Mouse (Mus musculus): ENCODE measurements around the gene Siah1a.

Gene Siah1a

DNA sequence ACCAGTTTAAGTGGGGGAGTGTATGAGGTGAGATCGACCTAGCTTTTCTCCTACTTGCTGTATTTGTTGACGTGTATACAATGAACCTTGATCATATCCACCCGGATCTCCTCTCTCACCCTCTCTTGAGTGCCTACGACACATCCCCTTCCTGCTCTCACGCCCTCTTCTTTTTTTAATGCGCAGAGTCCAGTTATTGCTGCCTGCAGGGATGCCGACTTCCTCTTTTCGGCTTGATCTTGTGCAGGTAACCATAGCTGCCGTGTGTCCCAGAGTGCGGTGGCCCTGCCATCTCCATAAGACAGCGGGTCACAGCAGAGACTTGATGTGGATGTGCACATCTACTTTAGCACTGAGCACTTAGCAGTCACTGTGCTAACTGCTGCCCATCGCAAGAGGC is 46.3 kb downstream of the Siah1a start:
- DNase-seq = no peak

DNA sequence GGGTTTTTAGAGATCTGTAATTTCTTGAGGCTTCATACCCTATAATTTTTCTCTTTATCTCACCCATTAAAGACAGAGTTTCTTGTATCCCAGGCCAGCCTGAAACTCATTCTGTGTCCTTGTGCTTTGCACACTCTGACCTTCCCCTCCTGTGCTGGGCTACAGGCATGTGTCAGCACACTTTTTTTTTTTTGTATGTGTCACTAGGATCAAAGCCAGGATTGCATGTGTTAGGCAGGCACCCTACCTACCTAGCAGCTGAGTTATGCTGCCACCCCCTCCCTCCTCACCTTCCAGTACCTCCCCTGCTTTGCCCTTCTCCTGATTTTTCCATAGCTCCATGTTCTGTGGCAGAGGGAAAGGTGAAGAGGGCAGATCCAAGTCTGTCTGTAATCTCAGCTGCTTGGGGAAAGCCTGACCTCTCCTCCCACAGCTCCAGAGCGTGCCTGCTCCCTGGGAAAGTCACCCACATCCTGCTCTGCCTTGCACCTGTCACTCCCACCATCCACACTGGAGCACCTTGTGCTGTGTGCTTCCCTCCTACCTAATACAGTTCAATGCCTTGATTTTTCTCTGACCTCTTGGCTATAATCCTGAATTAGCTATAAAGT is 46.8 kb downstream of the Siah1a start:
- DNase-seq = no peak

DNA sequence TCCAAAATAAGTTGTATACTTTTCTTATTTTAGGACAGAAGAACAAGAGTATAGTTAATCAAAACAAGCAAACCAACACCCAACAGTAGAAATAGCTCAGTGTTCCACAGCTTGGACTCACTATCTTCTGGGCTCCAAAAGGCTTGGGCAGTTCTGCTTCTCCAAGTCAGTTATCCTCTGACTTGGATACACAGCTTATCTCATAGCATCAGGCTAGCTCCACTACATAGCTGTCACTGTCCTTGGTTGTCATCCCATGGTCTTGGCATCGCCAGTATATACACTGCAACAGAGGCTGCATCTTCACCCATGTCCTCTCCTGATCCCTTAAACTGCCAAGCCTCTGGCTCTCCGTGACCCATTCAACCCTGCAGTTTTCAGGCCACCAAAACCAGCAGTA is 50.0 kb downstream of the Siah1a start:
- no peak for DNase-seq

DNA sequence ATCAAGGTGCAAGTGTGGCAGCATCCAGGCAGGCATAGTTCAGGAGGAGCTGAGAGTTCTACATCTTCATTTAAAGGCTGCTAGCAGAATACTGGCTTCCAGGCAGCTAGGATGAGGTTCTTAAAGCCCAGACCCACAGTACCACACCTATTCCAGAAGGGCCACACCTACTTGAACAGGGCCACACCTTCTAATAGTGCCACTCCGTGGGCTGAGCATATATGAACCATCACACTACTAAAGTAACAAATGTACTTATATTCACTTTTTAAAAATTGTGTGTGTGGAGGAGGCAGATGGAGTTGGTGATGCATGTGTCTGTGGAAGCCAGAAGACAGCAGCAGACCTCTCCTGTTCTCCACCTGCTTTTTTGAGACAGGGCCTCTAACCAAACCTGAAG is 51.7 kb downstream of the Siah1a start:
- DNase-seq = no peak

DNA sequence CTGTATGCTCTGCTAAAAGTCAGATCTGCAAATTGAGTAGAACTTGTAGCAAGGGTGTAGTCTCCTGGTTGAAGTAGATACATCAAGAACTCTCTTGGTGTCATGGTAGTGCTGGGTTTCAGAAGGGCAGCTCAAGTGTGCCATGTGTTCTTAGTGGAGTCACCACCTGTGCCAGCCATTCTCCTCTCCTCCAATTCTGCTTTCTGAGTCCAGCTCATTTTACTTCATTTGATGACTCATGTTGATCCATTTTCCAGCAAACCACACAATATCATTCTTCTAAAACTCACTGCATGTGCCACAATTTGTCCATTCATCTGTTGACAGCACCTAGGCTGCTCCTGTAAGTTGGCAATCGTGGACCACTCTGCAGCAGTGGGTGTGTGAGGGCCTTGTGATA is 53.6 kb downstream of the Siah1a start:
- DNase-seq = no peak

DNA sequence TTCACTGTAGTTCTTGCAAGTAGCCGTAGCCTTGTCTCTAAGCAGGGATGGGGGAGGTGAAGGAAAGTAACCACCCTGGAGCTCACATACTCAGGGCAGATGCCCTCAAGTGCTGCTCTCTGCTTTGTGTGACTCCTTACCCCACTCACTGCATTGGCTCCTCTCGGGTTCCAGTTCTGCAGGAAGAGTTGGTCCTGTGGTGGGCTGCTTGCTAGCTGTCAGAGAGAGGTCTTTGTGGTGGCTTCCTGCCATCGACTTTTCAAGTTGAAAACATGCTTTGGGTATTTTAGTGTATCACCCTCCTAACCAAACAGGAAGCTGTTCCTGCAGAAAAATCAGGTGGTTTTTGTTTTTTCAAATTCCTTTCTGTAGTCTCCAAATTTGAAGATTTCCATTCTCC is 59.1 kb downstream of the Siah1a start:
- no peak for DNase-seq
